Mouse (Mus musculus) G1E (cell line): ENCODE results near the gene Trir.

Source experiments
- CTCF ChIP-seq: IDR thresholded peaks from 2 replicates; pipeline ENCODE4 v1.5.1; 2012; ENCODE audit warnings: low read depth, low read length, inconsistent platforms, mixed read lengths
- GATA1 ChIP-seq: IDR thresholded peaks from 2 replicates; pipeline ENCODE4 v1.6.1; 2012; ENCODE audit warnings: borderline replicate concordance, low read length, inconsistent platforms, mixed read lengths
- GATA2 ChIP-seq: IDR thresholded peaks from 2 replicates; pipeline ENCODE4 v1.6.1; 2012; ENCODE audit warnings: low read depth, low read length, inconsistent platforms, borderline replicate concordance
- TAL1 ChIP-seq: conservative IDR thresholded peaks from 2 replicates; pipeline ENCODE4 v1.6.1; 2012; ENCODE audit warnings: low read depth, low read length, inconsistent platforms, mixed read lengths

DNA sequence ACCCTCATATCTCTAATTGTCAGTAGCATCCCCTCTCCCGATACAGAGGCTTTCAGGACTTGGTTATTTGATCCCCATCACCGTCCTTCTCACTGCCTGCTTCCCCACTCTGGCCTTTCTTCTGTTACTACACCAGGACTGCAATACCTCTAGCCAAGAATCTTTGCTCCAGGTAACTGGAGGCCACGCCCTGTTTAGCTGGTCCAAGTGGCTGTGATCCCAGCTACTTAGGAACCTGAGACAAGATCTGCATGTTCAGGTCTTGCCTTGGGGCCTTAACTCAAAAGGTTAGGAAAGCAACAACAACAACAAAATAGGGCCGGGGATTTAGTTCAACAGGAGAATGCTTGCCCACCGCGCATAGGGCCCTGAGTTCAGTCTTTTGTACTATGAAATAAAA is 17.0 kb downstream of the Trir start:
- no peak for TF ChIP-seq CTCF
- no peak for TF ChIP-seq TAL1
- no peak for TF ChIP-seq GATA1
- TF ChIP-seq GATA2, result no peak
